Mouse (Mus musculus): ENCODE data around the gene Pigx.

The Pigx gene

DNA sequence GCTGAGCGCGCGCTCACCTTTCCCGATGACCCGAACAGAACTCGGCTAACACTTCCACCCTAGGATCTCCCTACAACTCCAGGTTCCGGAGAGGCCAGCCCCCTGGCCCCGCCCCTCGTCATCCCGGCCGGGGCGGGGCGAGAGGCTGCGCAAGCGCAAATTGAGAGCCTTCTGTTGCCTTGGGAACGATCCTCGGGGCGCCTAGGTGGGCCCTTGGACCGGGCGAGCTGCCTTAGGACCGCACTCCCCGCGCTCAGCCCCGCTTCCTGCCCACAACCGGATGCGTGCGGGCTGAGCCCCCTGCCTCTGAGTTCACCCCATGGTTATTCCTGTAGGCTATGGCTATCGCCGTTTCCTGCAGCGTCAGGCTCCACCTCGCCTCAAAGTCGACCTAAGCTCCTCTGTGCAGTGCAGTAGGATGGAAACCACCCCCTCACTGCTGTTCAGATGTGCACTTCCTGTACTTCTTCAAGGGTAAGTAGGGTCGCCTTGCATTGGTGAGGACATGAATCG is at the start of gene Pigx, which contains the start of gene Cep19:
Gene Pigx, minus strand, starts transcription at position 103 of the 513 bp plus-strand sequence.
Gene Cep19, plus strand, starts transcription at position 163 of the 513 bp plus-strand sequence.
- peak; percentile 96 for DNase-seq

DNA sequence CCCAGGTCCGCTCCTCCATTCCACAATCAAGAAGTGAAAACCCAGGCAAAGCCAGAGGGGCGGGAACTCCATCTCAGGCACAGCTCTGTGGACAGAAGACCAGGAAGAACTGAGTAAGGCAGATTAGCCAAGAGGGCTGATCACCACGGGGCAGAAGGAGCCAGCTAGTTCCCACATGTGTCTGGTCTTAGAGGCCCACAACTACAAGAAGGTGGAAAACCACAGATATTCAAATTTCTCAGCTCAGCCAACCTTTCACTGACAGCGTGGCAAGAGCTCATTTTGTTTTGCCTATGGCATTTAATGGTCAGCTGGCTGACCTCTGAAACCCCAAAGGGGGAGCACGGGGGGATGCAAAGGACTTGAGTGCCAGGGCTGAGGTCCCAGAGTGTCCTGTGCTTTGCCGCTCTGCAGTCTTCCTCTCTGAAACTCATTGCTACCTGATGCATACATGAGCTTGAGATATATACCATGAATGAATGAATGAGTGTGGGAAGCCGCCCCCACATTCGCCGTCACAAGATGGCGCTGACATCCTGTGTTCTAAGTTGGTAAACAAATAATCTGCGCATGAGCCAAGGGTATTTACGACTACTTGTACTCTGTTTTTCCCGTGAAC is 48.2 kb upstream of the Pigx start:
- peak; percentile 68 for DNase-seq

DNA sequence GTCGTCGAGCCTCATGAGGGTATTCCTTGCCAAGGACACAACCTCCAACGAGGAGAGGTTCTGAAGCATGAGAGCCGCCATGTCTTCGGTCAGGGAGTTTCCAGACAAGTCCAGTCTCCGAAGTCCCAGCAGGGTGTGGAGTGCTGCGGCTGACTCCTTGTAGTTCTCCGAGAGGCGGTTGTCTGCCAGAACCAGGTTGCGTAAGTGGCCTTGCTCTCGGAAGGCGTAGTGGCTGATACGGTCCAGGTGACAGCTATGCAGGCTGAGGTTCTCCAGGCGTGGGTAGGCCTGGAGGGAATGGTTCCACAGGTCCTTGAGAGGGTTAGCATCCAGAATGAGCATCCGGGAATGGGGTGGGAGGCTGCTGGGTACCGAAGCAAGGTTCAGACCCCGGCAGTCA is 45.1 kb upstream of the Pigx start:
- no peak for DNase-seq

DNA sequence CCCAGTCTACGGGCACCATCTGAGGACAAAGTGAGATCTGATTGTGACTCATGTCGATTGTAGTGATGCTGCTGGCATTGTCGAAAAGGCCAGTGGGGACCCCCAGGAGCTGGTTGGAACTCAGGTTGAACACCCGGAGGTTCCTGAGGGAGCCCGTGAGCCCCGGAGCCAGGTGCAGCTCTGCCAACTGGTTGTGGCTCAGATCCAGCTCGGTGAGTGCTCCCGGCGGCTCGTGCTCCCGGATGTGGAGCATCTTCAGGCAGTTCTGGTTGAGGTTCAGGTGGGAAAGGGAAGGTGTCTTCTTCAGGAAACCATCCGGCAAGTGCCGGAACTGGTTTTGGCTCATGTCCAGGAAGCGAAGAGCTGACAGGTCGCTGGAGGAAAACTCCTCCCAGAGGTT is 44.2 kb upstream of the Pigx start:
- DNase-seq = no peak

DNA sequence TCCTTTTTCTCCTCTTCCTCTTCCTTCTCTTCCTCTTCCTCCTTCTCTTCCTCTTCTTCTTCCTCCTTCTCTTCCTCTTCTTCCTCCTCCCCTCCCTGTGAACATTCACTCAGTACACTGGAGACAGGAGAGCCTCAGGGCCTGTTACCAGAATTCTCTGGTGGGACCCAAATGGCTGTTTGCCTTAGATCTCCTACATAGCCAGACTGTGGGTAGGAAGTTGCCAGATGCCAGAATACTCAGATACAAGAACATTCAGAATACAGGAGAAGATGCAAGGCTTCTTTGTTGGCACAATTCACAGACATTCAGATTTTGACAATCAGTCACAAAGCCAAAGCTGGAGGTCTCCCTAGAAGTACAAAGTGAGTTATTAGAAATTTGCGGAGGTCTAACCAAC is 39.4 kb upstream of the Pigx start:
- no peak for DNase-seq

DNA sequence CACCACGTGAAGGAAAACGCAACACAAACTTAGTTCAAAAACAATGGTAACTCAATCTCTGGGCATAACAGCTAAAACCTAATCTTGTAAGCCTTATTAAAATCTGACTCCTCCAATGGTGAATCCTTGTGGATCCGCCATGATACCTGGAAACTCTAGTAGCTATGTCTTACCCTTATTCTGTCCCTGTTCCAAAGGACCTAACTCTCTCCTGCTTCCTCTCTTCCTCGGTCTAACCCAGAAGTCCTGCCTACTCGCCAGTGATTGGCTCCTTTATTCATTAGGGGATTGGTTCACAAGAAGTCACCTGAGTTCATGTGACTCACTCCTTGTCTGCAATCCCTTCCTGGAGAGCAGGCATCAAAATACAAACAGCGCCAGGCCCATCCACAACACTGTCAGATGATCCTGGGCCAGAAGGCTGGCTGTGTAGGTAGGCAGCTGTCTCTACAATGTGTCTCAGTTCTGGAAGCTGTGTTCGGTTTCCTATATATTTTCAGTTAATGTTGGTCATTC is 36.4 kb upstream of the Pigx start:
- no peak for DNase-seq

DNA sequence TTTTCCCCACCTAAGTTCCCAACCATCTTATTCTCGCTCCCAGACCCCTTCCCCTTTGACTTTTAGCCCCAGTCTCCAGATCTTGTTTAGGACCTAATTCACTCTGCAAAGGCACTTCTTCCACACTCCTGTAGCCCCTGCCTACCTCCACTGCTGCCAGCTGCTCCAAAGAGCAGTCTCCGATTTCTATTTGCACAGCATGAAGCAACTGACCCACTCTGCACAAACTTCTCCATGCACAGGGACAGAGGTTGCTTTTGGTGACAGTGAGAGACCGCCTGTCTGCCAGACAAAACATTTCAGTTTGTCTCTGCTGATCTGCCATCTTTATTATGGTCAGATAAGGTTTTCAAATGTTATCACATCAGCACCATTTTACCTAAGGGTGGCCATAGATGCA is 33.6 kb upstream of the Pigx start:
- DNase-seq = no peak

DNA sequence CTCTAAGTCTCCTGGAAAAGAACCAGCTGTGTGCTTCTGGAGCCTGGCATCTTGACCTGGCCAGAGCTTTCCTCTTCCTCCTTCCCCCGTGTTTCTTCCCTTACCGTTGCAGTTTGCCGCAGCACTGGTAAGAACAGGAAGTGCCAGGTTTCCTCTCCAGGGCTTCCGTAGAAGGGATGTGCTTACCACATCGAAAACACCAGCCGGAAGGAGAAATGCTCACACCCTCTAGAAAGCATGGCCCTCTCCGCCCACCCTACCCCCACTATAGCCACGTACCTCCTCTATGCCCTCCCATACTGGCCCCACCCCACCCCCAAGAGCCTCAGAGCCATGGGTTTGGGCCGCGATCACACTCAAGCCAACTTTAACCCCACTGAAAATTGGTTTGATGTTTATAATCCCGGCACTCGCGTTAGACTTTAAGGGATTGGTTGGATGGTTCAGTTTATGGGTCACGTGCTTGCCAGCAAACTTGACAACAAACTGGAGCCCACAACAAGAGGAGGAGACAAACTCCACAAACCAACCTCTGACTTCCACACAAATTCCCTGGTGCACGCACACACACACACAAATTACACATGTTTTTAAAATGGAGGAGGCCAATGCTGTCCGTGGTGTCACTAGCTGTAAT is 30.8 kb upstream of the Pigx start:
- DNase-seq = no peak

DNA sequence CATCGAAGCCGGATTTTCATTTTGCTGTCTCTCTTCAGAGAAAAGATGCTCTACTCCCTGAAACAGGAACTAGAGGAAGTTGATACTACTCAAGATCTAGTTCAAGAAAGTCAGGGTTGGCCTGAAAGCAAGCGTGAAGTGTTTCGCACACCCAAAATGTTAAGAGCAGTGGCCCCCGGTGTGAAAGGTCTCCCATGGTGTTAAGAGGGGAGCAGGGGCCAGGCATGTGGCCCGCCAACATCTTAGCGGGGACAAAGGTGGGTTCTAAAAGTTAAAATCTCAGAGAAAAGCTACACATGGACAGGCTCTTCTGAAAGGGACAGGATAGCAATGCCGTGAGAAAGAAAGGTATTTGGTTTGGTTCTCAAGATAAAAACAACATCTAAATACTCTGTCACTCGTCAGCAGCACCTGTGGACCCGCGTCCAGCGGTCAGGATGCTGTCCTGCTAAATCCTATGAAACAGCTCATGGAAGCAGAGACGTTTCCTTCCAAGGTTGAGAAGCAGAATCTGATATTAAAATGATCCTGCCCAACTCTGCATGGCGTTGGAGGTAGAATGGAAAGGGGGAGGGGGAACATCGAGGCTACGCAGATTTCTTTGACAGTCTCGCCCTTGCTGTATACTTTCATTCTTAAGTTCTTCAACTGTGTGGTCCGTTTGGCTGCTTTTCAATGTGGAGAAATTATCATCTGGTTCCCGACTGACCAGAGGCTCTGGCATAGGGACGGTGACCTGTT is 30.1 kb upstream of the Pigx start:
- no peak for DNase-seq

DNA sequence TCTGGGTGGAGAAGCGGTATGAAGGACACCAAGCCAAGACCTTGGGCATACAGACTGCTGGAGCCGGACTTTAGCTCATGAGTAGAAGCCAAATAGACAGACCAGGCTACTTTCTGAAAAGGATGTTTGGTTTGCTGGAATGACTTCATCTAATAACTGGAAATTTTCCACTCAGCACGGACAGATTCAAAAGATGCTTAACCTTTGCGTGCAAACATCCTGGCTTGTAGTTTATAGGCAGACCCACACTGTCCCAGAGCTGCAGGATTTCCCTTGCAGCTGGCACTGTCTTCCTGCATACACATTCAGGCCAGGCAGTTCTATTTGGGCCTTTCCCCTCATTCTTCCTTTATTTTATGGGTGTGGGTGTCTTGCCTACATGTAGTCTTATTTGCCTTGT is 27.5 kb upstream of the Pigx start:
- no peak for DNase-seq

DNA sequence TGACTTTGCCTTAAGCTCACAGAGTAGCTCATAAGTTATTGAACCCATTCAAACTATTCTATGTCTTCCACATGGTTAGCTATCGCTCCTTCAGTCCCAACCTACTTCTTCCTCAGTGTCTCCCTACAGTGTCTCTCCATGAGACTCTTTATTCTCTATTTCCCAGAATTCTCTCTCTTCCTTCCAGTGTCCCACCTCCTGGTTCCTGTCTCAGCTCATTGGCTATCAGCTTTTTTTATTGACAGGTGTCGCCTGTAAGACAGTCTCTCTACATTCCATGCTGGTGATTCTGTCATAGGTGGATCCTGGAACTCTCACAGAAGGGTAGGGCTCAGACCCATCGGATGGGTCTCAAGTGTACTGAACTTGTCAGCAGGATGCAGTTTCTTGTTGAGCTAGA is 25.8 kb upstream of the Pigx start:
- no peak for DNase-seq

DNA sequence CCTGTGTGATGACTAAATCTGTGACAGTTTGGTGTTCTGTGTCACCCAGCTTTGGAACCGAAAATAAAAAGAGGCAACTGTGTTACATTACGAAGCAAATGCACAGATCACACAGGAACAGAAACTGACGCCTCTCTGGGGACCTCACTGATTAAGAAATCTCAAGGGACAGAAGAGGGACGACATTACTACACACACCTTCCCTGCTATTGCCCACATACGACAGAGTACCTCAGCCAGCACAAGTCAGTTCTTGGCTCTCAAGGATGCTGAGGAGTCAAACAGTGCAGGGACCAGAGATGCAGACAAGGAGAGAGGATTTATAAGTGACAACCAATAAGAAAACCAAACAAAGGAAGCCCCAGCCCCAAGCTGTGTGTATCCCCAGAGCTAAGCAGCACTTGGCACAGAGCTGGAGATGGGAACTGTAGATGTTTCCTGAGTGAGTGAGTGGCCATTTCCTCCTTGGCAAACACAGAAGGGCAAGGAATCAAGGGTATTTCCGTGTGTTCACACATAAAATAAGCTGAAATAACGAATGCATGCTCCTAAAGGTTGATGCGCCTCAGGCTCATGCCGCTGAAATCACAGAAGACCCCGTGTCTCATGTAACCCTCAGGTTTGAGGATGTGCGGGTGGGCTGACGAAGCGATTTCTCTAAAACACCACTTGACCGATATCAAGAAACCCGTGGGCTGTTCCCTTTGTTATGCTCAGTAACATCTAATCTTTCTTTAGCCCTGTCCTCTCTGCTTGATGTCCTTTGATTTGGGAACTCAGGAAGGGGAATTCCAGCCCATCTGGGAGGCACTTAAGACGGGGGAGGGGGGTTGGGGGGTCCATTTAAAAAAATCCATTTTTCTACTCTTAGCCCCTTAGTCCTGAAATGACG is 25.1 kb upstream of the Pigx start:
- DNase-seq = no peak

DNA sequence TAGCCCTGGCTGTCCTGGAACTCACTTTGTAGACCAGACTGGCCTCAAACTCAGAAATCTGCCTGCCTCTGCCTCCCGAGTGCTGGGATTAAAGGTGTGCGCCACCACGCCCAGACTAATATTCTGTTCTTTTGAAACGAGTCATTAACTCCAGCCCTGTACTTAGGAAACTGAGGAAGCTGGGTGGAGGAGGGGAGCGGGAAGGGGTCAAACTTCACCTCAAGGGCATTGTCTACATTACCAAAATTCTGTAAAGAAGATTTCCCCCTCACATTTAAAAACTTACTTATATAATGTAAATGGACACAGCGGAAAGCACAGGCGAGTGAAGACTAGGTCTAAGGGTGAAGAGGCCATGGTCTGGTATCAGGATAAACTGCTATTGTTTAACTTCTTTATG is 24.5 kb upstream of the Pigx start:
- DNase-seq = no peak

DNA sequence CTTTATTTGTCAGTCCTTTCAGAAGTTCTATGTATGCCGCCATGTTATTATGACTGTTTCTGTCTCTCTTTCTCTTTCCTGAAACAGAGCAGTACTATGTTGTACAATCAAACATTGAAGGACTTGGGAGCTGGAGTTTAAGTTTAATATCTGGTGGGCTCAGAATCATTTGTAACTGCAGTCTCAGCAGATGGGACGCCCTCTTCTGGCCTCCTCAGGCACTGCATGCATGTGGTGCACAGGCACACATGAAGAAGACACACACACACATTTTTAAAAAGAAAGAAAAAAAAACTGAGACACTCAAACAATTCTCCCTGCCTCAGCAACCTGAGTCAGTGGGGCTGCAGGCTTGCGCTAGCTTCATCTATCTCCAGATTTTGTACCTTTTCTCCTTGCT is 20.9 kb upstream of the Pigx start:
- no peak for DNase-seq

DNA sequence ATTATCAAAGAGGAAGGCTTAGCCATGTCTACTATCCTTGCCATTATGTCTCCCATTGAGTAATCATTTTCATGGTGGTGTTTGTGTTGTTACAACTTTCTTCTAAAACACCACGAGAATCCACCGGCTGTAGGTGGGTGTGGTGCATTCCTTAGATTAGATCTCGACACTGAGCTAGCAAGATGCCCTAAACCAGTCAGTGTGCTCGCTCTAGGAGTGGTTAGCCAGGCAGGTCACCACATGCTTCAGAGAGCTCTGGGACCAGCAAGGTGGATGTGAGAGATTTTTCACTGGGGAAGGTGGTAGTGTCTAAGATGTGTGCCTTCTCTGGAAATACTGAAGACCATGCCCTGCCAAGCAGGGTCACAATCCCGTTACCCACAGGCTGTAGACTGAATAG is 16.6 kb upstream of the Pigx start:
- DNase-seq = no peak

DNA sequence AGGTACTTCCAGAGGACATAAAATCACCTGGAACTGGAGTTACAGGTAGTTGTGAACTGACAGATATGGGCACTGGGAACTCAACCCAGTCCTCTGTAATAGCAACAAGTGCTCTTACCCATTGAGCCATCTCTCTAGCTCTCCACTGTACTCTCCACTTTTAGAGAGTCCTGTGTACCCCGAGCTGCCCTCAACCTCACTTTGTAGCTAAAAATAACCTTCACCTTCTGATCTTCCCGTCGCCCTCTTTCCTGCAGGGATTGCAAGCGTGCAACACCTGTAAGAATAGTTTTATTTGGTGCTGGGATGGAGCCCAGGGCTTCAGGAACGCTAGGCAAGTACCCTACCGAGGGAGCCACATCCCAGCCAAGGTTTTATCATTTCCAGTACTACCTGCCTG is 16.2 kb upstream of the Pigx start:
- no peak for DNase-seq

DNA sequence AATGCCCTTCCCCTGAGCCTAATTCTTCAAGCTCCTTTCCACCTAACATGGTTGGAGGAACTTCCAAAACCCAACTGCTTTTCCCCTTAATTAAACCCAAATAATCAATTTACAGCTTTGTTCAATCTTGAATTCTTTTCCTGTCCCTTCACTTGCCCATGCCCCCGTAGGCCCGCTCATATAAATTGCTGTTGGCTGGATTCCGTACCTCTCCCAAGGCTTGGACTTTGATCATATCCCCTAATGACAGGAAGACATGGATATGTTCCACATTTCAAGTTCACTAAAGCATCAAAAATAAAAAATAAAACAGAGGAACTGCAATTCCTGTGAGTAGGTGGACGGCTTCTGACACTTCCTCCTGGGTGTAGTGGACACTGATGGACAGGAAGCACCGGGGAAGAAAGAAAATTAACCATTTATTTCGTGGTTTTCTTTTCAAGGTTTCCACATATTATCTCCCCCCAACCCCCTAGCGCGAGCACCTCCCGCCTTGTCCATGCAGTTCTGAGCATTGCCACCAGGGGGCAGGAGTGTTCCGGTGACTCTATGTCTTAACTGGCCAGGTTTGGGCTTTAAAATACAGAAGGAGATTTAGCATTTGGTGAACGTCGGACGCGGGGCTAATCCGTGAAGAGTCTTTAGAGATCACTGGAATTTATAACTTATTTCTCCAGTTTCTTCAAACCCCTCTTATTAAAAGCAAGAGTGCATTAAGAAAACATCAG is 15.6 kb upstream of the Pigx start:
- peak; percentile 81 for DNase-seq

DNA sequence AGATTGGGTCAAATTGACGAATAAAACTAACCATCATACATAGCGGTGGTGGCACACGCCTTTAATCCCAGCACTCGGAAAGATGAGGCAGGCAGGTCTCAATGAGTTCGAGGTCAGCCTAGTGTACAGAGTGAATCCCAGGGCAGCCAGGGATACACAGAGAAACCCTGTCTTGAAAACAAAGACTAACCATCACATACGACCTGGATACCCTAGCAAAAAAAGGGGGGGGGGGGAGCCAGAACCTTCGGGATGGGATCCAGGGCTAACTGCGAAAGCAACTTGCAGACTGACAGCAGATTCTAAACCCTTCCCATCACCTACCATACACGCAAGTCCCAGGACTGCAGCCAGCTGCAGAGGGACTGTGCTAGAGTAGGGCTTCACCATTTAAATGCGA is 14.9 kb upstream of the Pigx start:
- no peak for DNase-seq

DNA sequence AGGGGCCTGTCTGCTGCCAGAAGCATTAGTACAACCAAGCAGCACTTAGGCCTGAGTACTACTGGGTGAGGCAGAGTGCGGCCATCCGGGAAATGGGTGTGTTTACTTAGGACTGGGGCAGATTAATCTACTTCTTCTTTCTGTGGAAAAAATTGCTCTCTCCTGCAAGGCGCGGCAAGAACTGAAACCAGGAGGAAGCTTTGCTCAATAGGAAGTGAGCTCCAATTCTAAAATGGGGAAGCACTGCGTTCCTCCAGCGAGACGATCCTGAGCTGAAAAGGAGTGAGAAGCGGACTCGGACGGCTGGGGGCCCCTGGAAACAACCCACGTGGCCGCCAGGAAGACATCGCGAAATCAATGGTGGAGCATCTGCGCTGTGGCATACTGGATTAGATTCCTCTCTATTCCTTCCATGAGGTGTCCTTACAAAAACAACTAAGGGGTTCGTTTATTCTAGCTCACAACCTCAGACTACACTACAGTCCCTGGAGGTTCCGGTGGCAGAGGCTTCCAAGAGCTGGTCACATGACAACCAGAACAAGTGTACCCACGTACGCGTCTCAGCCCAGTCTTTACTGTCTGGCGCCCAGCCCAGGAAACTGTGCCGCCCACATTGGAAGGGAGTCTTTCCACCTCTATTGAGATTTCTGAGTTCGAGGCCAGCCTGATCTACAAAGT is 14.1 kb upstream of the Pigx start:
- DNase-seq = no peak

DNA sequence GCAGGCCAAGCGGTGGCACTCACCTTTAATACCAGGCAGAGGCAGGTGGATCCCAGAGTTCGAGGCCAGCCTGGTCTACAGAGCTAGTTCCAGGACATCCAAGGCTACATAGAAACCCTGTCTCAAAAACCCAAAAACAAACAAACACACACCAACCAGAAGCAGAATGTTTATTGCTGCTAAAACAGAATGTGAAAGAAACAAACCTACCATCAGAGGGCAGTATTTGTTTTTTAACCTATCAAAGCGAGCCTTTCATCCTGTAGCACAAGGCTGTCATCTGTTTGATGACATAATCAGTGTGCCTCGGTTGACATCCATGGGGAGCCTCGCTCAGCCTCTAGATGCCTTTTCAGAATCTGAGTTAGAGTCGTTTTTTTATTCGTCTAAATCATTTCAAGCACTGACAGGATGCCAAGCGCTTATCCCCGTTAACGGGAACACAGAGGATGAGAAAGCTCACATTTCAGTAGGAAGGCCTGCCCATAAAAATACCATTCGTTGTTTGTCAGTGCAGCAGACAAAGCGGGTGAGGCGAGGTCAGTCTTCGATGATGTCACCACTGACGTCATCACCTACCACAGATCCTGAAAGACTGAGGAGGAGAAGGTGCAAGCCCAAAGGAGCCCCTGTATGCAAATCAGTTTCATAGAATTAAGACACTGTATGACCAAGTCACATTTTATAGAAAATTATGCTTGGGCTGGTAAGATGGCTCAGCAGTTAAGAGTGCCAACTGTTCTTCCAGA is 11.6 kb upstream of the Pigx start:
- peak; percentile 19 for DNase-seq

DNA sequence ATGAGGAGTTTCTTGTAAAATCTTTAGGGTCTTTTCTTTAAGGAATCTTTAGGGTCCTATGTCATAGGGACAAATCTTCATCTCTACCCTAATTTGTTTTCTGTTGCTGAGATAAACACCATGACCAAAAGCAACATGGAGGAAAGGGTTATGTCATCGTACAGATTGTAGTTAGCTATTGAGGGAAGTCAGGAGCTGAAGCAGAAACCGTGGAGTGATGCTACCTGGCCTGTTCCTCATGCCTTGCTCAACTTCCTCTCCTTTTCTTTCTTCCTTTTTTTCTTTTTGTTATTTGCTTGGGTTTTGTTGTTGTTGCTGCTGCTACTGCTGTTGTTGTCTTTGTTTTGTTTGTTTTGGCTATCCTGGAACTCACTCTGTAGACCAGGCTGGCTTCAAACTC is 9.0 kb upstream of the Pigx start:
- no peak for DNase-seq

Data from retina, postnatal 1 day (tissue).